Mouse (Mus musculus): ENCODE data around the gene Gadd45gip1.
A peak's percentile ranks its signal among the peaks of the same experiment; 100 is the strongest.

Gene Gadd45gip1

DNA sequence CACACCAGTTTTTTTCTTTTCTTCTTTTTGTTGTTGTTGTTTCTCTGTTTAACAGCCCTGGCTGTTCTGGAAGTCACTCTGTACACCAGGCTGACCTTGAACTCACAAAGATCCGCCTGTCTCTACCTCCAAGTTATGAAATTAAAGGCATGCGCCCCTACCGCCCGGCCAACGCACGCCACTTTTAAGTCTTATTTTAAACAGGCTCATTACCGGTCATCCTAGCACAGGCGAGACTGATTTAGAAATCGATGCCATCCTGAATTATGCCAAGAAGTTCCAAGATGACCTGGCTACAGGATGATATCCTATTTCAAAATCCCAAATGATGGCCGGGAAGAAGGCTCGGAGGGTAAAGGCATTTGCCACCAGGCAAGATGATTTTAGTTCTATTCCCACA lies at the start of gene Gadd45gip1:
TSS of gene Gadd45gip1 (plus strand) at position 33 of the 400 bp plus-strand sequence.
- DNase-seq (ENCODE audit: low read depth, low spot score) = peak; percentile 82

DNA sequence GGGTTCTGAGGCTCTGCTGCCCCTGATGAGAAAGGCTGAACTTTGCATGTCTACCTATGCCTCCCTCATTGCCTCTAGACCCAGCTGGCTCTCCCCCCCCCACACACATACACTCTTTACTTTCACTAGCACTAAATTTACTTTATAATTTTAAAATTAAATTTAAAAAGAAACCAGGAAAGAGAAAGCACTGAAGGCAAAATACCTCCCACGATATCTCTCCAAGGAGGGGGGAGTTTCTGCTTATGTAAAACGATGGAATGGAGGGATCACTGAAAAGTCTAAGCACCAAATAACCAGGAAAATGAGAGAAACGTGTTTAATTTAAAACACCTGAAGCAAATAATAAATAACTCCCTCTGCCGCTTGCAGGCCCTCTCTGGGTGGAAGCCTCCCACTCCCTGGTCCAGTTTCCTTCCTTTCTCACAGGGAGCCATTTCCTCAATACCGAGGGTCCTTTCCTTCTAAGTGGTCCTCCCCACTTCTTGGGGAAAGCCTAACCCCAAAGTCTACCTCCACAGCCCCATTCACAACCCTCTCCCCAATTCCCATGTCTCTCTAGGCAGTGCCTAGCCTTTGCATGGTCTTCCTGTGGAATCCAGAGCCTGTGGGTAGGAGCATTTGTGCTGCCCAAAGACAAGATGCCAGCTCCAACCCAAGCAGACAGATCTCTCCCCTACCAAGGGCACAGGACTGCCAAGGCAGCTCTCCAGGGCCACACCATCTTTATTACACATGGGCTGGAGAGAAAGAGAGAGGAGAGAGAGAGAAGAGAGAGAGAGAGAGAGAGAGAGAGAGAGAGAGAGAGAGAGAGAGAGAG lies 49.4 kb upstream of the Gadd45gip1 start:
- DNase-seq (ENCODE audit: low read depth, low spot score) = no peak

DNA sequence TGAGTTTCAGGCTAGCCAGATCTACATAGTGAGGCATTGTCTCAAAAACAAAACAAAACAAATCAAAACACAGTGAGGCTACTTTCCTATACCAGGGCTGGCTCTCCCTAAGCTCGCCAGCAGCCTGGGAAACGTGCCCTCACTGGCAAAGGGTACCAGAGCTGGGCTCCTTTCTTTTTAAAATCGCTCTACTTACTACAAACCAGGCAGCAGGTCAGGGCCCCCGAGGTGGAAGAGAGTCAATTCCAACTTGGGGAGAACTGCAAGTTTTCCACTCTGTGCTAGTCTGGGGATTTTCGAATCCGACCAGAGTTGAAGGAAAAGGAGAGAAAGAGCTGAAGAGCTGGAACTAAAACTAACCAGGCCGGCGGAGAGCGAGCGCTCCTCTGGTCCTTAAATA lies 48.6 kb upstream of the Gadd45gip1 start:
- DNase-seq (ENCODE audit: low read depth, low spot score) = no peak

DNA sequence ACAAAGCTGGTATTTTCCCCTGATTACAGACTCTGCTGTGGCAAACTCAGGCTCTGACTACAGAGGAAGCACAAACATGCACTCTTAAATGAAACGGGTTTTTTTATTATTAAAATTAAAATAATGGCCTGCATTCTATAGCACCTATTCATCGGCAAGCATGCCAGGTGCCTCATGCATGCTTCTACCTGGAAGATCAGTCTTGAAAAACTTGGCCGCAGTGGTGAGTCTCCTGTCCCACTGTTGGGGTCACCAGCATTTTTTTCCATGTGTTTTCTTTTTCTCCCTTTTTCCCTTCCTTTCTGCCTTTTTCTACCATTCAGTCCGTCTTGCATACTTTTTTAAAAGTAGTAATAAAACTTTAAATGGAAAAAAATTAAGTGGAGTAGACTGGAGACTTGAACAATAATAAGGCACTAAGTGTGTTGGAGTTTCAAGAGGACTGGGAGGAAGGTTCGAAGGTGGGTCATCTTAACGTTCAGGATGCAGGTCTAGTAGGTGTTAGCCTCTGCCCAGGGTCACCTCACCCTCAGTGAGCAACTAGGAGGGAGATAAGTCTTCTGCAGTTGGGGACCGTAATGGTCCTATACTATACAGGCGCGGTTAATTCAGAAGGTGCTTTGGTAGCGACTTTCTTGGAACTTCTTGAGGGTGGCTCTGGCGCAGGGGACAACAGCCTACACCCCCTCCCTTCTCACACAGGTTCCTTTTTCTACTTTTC lies 48.0 kb upstream of the Gadd45gip1 start:
- DNase-seq (ENCODE audit: low read depth, low spot score) = no peak

DNA sequence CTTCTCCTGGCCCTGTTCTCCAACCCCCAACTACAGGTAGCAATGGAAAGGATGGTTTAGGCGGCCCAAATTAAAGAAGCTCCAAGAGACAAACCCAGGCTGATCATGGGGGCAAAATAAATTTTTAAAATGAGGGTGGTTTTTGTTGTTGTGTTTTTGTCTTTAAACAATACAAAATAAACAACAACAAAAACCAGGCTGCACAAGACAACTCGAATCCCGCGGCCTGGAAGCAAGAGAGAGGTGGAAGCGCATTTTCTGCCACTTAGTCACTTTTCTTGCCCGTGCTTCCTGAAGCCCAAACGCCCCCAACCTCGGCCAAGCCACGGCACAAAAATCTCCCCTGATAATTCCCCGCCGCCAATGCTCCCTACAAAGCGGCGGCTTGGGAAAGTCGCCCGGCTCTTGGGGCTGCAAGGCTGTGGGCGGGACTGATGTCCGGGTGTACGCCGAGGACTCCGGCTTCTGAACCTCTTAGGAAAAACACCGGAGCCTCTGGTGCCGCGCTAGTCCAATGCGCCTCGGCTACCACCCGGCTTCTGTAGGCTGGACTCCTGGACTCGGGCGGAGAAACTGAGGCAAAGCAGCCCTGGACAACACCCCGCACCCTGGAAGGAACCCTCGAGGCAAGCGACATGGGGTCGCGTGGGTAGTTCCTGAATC lies 47.3 kb upstream of the Gadd45gip1 start:
- DNase-seq (ENCODE audit: low read depth, low spot score) = no peak

DNA sequence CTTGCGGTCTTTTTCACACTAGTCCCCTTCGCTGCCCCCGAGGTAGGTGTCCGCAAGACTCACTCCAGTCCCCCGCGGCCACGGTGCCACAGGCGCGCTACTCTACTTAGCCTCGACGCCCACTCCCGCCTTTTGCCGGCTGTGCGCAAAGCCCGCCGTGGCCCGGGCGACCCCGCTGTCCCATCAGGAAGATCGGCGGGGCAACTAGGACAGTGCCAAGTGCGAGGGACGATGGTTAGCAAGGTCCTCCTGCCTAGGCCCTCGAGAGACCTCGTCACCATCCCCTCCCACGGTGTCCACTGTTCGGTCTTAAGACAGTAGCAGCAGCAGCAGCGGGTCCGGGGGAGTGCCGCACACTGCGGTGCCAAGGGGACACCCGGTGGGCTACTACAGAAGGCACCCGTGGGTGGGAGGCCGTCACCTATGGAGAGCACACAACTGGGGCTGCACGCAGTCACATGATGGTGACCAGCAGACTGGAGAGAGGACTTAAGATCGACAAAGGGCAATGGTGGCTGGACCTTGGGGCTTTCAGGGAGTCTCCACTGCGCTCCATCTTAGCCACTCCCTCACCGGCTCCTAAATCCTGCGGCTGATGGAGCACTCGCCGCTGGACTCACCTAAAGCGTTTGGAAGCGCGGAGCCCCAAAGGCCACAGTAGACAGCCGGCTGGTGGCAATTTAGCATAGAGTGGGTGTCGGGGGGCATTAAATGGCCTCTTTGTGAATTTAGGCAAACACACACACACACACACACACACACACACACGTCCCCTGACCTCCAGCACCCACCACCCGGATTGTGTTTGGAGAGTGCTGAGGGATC lies 46.4 kb upstream of the Gadd45gip1 start:
- no peak for DNase-seq (ENCODE audit: low read depth, low spot score)

DNA sequence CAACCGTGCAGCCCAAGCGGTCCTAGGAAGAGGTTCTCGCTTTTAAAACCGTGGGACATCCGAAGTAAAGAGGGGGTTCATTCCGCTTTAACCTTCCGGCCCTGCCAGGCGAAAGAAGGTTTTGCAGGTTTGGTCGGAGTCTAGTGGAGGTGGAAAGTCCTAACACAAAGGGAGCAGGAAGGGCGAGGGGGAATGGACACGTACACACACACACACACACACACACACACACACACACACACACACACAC lies 45.9 kb upstream of the Gadd45gip1 start:
- DNase-seq (ENCODE audit: low read depth, low spot score) = no peak

DNA sequence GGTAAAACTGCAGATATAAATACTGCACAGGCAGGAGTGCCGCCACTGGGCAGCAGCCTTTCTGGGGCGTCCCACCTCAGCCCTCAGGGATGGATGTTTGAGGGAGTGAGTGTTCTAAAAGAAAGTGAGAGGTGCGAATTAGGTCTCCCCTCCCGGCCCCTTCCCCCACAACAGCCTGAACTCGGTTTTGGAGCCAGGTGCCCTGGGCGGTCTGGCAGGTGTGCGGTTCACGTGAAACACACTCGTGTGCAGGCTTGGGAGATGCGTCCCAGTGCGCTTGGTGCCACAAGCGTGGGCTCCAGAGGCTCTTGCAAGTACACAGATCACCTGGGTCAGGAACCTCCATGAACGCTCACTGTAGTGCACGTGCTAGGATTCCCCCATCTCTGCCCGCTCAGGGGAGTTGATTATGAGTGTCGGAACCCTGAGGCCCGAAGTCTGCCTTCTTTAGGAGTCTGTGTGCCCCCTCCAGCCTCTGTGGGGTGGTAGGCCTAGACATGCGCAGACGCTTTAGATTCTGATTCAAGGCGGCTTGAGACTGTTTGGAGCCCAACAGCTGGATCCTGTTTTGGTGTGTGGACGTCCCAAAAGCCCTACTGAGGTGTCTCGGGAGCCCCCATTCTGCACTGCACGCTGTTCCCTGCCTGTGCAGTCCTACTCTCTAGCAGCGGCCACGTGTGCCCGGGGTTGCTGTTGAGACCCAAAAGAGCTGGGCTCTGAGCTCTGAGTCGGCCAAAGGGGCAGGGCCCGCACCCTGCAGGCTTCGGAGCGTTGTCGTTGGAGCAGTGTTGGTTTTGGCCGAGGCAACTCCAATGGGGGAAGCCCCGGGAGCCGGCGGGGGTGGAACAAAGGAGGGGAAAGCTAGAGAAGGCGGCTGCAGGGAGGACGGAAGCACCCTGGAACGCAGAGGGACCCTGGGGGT lies 45.3 kb upstream of the Gadd45gip1 start:
- no peak for DNase-seq (ENCODE audit: low read depth, low spot score)

DNA sequence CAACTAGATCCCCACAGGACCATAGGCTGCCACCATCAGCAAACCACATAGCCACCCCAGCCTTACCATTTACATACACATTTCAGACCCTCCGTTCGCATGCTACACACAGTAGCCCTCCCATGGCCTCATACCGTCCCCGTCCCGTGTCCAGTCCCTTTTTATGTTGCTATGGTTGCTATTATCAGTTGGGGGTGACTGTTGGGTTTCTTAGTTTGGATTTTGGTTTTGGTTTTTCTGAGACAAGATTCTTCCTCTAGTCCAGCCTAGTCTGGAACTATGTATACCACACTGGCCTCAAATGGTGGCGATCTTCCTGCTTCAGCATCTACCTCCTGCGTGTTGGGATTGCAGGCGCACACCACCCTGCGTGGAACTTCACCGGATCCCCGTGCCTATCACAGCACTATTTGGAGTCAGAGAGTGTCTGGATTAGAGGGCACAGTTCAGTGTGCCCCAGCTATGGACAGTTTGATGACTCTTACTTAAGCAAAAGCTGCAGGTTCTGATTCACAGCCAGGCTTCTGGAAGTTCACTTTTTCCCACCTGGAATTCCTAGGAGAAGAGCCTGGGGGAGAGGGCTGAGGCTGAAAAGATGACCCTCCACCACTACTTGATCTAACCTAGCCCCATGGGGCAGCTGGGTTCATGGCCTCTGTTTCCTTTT lies 44.4 kb upstream of the Gadd45gip1 start:
- DNase-seq (ENCODE audit: low read depth, low spot score) = no peak

DNA sequence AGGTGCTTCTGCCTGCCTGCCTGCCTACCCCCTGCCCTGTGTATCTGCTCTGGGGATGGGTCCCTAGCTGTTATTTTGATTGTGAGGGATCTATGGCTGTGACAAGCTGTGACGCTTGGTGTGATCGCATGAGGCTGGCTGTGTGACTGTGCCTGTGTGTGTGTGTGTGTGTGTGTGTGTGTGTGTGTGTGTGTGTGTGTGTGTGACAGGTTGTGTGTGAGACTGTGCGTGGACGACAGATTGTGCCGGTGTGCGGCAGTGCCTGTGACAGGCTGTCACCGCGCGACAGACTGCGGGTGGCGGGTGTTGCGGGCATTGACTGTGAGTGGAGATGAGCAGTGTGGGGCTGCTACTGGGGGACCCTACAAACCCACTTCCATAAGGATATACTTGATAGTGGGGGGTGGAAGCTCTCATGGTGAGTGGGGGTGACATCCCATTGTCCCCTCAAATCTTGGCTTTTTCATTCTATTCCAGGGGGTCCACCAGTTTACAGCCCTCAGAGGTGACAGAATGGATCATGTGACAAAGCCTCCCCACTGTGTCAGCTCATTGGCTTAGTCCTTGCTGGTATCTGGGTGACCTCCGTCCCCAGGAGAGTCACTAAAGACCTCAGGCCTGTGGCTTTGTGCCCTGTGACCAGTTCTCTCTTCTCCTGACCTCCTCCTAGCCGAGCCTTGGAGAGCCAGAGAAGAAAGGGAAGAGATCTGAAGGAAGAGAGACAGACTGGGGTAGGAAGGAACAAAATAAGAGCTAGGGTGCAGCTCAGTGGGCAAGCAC lies 43.6 kb upstream of the Gadd45gip1 start:
- DNase-seq (ENCODE audit: low read depth, low spot score) = no peak

DNA sequence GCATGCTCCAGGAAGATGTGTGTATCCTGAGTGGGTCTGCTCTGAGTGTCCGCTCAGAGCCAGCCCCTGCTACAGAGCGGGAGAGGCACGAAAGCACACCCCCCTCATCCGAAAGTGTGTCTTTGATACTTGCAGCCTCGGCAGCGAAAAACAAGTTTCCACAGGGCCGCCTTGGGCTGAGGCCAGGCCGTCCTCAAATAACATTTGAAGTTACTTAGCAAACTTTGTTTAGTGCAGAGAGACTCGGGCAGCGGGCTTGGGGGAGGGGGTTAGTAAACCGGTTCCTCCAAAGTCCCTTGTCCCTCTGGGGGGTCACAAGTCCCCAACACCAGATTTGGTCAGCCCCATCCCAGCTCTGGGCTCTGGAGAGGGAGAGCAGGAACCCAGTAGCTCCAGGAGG lies 42.4 kb upstream of the Gadd45gip1 start:
- DNase-seq (ENCODE audit: low read depth, low spot score) = no peak

DNA sequence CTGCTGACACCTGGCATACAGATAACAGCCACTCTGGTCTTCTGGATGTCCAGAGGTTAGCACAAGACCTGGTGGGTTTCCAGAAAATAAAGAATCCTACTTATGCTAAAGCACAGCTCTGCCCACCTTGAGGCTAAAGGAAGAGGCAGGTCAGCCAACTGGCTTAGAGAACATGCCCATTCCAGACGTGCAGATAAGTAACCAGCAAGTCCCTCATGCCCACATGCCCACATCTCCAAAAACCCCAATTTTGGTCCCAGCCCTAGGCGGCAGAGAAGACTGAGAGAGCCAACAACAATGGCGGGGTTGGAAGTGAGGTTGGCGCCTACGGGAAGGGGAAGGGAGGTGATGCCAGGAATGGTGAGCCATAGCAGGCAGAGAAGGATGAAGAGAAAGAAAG lies 42.0 kb upstream of the Gadd45gip1 start:
- no peak for DNase-seq (ENCODE audit: low read depth, low spot score)

DNA sequence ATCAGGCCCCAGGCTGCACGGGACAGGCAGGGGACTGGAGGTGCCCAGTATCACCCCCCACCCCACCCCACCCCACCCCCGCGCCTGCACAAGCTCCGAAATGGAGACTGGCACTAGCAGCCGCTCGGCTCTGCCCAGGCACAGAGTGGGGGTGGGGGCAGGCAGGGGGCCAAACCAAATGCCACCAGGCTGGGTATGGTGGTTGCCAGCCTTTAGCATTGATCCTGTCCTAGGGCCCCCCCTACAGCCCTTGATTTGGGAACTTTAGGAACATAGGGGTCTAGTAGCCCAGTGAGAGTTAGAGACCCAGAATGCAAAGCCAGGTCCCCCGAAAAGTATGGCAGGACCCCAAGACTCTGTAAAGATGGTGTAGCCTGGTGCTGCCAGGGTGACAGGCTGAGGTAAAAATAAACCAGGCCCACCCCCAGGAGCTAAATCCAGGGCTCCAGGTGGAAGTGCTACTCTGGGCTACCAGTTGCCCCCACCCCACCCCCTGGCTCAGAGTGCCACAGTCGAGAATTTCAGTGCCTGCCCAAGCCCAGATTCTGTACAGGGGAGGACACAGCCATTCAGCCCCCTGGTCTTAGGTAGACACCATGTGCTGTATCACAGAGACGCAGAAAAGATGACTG lies 41.4 kb upstream of the Gadd45gip1 start:
- no peak for DNase-seq (ENCODE audit: low read depth, low spot score)

DNA sequence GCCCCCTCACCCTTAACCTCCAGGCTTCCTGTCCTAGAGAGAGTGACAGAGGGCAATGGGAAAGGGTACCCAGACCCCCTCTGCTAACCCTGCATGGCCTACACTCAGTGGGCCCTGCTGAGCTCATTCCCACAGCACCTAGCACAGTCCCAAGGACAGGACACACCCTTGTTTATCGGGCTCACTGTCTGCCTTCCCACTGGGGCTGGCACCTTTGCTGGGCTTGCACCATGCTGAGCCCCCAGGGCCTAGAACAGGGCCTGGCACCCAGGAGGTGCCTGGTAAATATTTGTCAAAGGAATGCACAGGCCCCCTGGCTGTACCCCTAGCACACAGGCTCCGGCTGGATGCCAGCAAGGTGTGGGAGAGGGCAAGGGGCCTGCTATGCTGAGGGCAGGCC lies 40.8 kb upstream of the Gadd45gip1 start:
- no peak for DNase-seq (ENCODE audit: low read depth, low spot score)

DNA sequence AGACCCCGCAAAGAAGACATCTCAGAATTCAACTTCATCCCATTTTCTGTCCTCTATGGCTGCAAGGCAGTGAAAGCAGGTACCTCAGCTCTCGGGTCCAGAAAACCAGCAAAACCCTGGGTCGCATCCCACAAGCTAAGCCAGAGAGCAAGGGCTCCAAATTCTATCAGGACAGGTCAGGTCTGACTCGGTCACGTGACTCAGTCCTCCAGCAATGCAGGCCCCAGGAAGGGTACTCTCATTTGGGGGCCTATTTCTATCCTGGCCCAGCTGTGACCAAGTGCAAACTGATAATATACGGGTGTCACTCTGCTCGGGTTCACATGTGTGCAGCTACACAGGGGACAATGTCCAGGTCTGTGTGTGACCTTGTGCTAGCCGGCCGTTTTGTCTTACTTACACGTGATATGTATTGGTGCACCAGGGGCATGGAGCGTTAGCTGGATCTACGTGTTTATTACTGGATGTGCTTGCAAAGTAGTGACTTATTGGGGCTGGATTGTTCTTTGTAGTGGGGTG lies 38.8 kb upstream of the Gadd45gip1 start:
- DNase-seq (ENCODE audit: low read depth, low spot score) = no peak

DNA sequence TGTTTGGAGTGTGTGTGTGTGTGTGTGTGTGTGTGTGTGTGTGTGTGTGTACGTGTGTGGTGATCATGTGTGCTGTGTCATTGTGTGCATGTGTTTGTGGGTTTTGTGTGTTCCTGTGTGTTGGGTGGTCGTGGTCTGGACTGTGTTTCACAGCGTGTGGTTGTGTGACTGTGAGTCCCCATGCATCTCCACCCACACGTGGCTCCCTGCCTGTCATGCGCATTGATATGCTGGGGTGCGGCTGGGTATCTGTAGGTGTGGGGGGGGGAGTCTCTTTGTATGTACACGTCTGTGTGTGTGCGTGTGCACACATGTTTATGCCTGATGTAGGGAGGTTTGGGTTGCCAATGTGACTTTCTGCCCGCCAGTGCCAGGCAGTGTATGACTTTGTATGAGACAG lies 38.2 kb upstream of the Gadd45gip1 start:
- DNase-seq (ENCODE audit: low read depth, low spot score) = no peak

DNA sequence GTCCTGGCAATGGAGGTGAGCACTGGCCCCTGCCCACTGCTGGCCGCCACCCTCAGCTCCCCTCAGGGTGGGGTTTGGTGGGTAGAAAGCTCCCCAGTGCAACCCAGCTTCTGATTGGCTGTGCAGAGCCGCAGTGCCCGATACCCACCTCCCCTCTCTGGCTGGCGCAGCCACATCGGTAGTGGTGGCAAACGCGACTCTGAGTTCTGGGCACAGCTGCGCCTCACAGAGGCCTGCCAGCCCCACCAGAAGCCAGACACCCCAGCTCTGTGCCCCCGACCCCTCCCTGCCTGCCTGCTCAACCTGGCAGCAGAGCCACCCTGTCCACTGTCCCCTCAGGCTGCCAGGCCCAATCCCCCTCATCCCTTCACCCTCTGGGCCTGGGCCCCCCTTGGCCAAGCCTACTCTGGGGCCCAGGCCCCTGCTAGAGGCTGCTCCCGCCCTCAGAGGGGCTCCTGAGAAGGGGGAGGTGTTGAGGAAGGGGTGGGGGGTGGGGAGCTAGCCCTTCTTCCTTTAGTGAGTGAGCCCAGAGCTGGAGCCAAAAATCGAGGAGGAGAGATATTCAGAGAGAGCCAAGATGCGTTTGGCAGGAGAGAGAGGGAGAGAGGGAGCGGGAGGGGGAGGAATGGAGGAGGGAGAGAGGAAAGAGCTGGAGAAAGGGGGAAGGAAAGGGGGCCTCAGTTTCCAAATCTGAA lies 37.4 kb upstream of the Gadd45gip1 start:
- DNase-seq (ENCODE audit: low read depth, low spot score) = no peak

DNA sequence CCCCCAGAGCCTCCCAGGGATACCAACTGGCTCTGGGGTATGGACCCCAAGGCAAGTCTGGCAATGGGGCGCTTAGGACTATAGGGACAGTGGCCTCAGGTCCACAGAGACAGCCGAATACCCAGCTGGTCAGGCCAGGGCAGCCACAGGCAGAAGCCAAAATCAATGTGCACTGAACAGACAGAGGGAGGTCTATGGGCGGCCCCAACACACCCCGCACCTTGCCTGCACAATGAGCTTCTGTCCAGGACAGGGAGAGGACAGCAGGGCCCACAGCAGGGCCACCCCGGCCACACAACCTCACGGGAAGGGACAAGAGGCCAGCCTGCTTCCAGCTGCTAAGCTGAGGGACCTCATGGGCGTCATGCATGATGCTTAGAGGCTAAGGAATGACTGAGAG lies 36.8 kb upstream of the Gadd45gip1 start:
- no peak for DNase-seq (ENCODE audit: low read depth, low spot score)
